Mouse (Mus musculus) heart, adult 8-10 months (tissue): Measurements from ENCODE around the gene Igdcc4. TPM values are rescaled to one million over a fixed set of nuclear protein-coding genes. Genes with fewer than 3 reads are reported as not detected.

Experiments used
- DNase-seq: peaks from one replicate; pipeline ENCODE4 v3.0.0; 2022; ENCODE audit warnings: low spot score
- total RNA-seq, 4 experiments: library from RNA; stranded (reverse); gene quantifications; 2 replicates each; pipeline ENCODE4 v1.2.4; 2022

Igdcc4 gene
- total RNA-seq, 4 experiments from 2014 or later = 13.3 to 17.9 (median 15.7) TPM

GRCm38 (mm10) chr9:65109132-65110072, 8.1 kb downstream of the Igdcc4 start:
- no peak for DNase-seq

- no peak for DNase-seq
Measured at GRCm38 (mm10) chr9:65111698-65112097, 10.4 kb downstream of the Igdcc4 start.

- DNase-seq = no peak
Measured at GRCm38 (mm10) chr9:65113694-65114093, 12.4 kb downstream of the Igdcc4 start.

GRCm38 (mm10) chr9:65115891-65116290, 14.6 kb downstream of the Igdcc4 start:
- peak; percentile 36 for DNase-seq

- DNase-seq = no peak
Measured at GRCm38 (mm10) chr9:65117516-65117915, 16.2 kb downstream of the Igdcc4 start.

GRCm38 (mm10) chr9:65120935-65121334, 19.6 kb downstream of the Igdcc4 start:
- peak; percentile 69 for DNase-seq

- no peak for DNase-seq
Measured at GRCm38 (mm10) chr9:65122545-65122944, 21.3 kb downstream of the Igdcc4 start.

- no peak for DNase-seq
Measured at GRCm38 (mm10) chr9:65123552-65124168, 22.4 kb downstream of the Igdcc4 start.

- no peak for DNase-seq
Measured at GRCm38 (mm10) chr9:65128123-65128815, 27.0 kb downstream of the Igdcc4 start.

GRCm38 (mm10) chr9:65131717-65132116, 30.4 kb downstream of the Igdcc4 start:
- DNase-seq = no peak

GRCm38 (mm10) chr9:65133739-65134138, 32.5 kb downstream of the Igdcc4 start:
- peak; percentile 61 for DNase-seq

- DNase-seq = no peak
Measured at GRCm38 (mm10) chr9:65135126-65135525, 33.8 kb downstream of the Igdcc4 start.

GRCm38 (mm10) chr9:65140491-65140890, 39.2 kb downstream of the Igdcc4 start:
- DNase-seq = no peak

- no peak for DNase-seq
Measured at GRCm38 (mm10) chr9:65140936-65141305, 39.6 kb downstream of the Igdcc4 start, which contains the start of gene Igdcc3. Gene Igdcc3 (plus strand): TSS chr9:65141189.

GRCm38 (mm10) chr9:65141306-65141975, 40.2 kb downstream of the Igdcc4 start:
- no peak for DNase-seq

GRCm38 (mm10) chr9:65141976-65142318, 40.7 kb downstream of the Igdcc4 start:
- no peak for DNase-seq

- no peak for DNase-seq
Measured at GRCm38 (mm10) chr9:65142399-65142798, 41.1 kb downstream of the Igdcc4 start.

- DNase-seq = no peak
Measured at GRCm38 (mm10) chr9:65146001-65146400, 44.7 kb downstream of the Igdcc4 start.

GRCm38 (mm10) chr9:65148507-65148906, 47.2 kb downstream of the Igdcc4 start:
- no peak for DNase-seq

GRCm38 (mm10) chr9:65152711-65153330, 51.5 kb downstream of the Igdcc4 start:
- DNase-seq = no peak

- DNase-seq = no peak
Measured at GRCm38 (mm10) chr9:65153331-65153711, 52.0 kb downstream of the Igdcc4 start.
